Mouse (Mus musculus) liver, embryonic 12.5 days (tissue): ENCODE results near the gene Wnk4. TPM values are rescaled to one million over a fixed set of nuclear protein-coding genes. Genes with fewer than 3 reads are reported as not detected.

ENCODE experiments used
- ATAC-seq: fragments of 200-750 bp; cut with Nextera tagmentation; 2 replicates; pipeline ENCODE4 v1.8.0; 2017; ENCODE audit warnings: moderate number of reproducible peaks, mild to moderate bottlenecking, moderate library complexity
- H3K27ac ChIP-seq: fragments of 300-500 bp; sonication (generic); 2 replicates; pipeline ENCODE4 v1.5.1; 2016; ENCODE audit warnings: mild to moderate bottlenecking
- H3K27me3 ChIP-seq: fragments of 300-500 bp; sonication (generic); replicated peaks from 2 replicates; pipeline ENCODE4 v1.6.1; 2016; ENCODE audit warnings: mild to moderate bottlenecking, moderate library complexity
- H3K36me3 ChIP-seq: fragments of 300-500 bp; sonication (generic); 2 replicates; pipeline ENCODE4 v1.6.1; 2016; ENCODE audit warnings: mild to moderate bottlenecking, moderate library complexity
- H3K4me1 ChIP-seq: fragments of 300-500 bp; sonication (generic); 2 replicates; pipeline ENCODE4 v1.6.1; 2016
- H3K4me2 ChIP-seq: fragments of 300-500 bp; sonication (generic); 2 replicates; pipeline ENCODE4 v1.6.1; 2016; ENCODE audit warnings: mild to moderate bottlenecking, moderate library complexity
- H3K4me3 ChIP-seq: fragments of 300-500 bp; sonication (generic); 2 replicates; pipeline ENCODE4 v1.5.1; 2016; ENCODE audit warnings: mild to moderate bottlenecking, moderate library complexity
- H3K9ac ChIP-seq: fragments of 300-500 bp; sonication (generic); 2 replicates; pipeline ENCODE4 v1.6.1; 2016; ENCODE audit warnings: mild to moderate bottlenecking, moderate library complexity
- H3K9me3 ChIP-seq: fragments of 300-500 bp; sonication (generic); replicated peaks from 2 replicates; pipeline ENCODE4 v1.6.1; 2016; ENCODE audit warnings: mild to moderate bottlenecking, moderate library complexity
- WGBS: fragments of 180-500 bp; shearing (Covaris S2); methylation state at CpG from one replicate; pipeline ENCODE4 v1.1.7; 2016; ENCODE audit not compliant: insufficient replicate concordance; 5-methylcytosine and 5-hydroxymethylcytosine counted together
- polyA plus RNA-seq: library from polyadenylated mRNA; unstranded; fragments of >200 nt; fragmentation: Nextera tagmentation; extraction: Ambion mirVana; gene quantifications from 2 replicates; pipeline ENCODE4 v1.2.1, GENCODE M21; 2016

The Wnk4 gene
- polyA plus RNA-seq = 11.3 and 12.3 TPM in 2 replicates

DNA sequence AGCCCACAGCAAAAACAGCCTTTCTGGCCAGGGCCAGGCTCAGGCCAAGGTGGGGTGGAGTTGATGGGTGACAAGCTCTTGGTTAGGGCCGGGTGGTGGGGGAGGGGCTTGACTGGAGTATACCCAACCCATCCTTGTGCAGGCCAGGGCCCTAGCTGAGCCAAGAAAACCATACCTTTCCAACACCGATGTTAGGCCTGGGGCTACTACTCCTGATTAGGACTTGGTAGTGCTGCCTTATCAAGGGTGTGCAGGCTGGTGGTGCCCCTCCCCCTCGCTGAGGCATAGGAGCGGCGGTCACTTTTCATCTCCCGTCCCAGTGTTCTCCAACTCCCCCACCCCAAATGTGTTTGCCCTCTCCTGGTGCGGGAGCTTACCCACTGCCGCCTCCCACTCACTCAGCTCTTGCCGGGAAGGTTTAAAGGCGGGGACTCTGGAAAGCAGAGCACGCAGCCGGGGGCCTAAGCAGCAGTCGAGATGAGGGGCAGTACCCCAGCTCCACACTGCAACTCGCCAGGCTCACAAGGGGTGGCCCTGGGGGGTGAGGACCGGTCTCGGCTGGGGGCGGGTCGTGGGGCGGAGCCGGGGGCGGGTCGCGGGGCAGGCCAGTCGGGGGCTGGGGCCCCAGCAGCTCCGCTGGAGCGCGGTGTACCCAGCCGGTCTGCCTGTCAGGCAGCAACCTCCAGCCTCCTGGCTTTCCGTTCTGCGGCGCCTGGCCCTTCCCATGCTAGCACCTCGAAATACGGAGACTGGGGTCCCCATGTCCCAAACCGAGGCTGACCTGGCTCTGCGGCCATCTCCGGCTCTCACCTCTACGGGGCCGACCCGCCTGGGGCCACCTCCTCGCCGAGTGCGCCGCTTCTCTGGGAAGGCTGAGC is at the start of gene Wnk4:
TSS of gene Wnk4 (plus strand) at position 620 of the 878 bp plus-strand sequence.
- Histone ChIP-seq H3K4me3 (peak within 1 kb of the TSS; percentile 80), H3K27ac (peak within 1 kb of the TSS; percentile 99), H3K36me3 (peaks cover 40% of the 10 kb centered on the region), H3K4me1 (peaks cover 91% of the 10 kb centered on the region), H3K4me2 (peak within 1 kb of the TSS; percentile 95), H3K9me3 (no peaks in the 10 kb centered on the region), H3K9ac (peak within 1 kb of the TSS; percentile 93), H3K27me3 (peaks cover 37% of the 10 kb centered on the region)
- 2% methylated on average over 35 of the region's 43 CpGs for WGBS
- peak; percentile 93 for ATAC-seq

DNA sequence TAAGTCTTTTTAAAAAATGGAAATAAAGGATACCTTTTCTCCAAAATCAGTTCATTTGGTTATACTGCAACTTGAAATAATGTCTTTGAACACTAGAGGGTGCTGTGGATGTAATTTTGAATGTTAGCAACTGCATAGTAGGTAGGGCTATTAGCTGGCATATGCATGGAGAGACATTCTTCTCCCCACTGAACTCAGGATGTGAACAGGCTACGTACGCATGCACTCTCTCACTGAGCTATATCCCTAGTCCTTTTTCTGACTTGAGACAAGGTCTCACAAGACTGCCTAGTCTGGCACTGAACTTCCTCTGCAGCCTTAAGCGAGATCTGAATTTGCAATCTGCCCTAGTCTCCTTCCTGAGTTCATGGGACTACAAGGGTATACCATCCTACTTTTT is 48.4 kb upstream of the Wnk4 start:
- WGBS = 36% methylated on average over 3 of the region's 3 CpGs
- Histone ChIP-seq H3K9ac (no peak overlapping the region), H3K27ac (no peak overlapping the region), H3K9me3 (no peaks in the 10 kb centered on the region), H3K4me1 (no peaks in the 10 kb centered on the region), H3K4me2 (no peak overlapping the region), H3K4me3 (no peak overlapping the region), H3K27me3 (no peaks in the 10 kb centered on the region), H3K36me3 (peaks cover 79% of the 10 kb centered on the region)
- ATAC-seq = no peak

DNA sequence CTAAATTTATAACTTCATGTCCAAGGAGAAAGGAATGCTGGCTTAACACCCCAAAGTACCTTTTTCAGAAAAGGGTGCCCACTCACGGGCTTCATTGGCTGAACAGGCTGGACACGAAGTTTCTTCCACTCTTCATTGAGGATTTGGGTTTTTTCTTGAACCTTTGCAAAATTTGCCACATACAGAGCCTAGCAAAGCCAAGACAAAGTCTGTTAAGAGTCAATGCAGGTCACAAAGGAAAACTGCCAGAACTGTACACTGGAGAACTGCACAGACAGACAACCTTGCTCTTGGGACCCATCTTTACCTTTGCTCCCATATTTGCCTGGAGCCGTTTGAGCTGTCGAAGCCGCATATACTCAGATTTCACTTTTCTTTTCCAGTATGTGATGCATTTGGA is 43.4 kb upstream of the Wnk4 start:
- WGBS = 85% methylated on average over 5 of the region's 5 CpGs
- Histone ChIP-seq H3K4me2 (no peak overlapping the region), H3K36me3 (peaks cover 52% of the 10 kb centered on the region), H3K27me3 (no peaks in the 10 kb centered on the region), H3K9ac (no peak overlapping the region), H3K4me3 (no peak overlapping the region), H3K27ac (no peak overlapping the region), H3K9me3 (no peaks in the 10 kb centered on the region), H3K4me1 (peaks cover 5% of the 10 kb centered on the region)
- ATAC-seq = no peak

DNA sequence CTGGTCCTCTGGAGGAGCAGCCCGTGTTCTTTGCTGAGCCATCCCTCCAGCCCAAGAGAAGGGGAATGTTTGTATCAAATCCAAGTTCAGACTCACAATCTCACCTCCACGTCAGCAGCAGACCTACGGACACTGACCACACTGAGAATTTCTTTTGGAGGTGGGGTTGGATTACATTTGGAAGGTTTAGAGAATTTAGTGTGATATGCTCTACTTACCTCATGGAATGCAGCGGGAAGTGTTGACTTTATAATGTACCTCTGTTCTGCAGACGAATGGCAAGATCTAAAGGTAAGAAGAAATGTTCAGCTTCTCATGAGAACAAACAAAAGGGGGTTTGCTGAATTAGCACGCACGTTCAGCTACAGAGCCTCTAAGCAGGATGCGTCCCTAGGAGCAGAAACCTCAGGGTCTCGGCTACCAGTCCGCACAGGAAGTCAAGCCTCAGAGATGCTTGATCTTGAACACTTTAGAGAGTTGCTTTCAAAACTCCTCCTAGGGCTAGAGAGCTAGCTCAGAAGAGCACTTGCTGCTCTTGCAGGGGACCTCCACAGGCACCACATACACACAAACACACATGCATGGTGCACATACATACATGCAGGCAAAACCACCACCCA is 41.8 kb upstream of the Wnk4 start:
- no peak overlapping the region for H3K4me3 ChIP-seq
- ATAC-seq = no peak
- 56% methylated on average over 10 of the region's 10 CpGs for WGBS

DNA sequence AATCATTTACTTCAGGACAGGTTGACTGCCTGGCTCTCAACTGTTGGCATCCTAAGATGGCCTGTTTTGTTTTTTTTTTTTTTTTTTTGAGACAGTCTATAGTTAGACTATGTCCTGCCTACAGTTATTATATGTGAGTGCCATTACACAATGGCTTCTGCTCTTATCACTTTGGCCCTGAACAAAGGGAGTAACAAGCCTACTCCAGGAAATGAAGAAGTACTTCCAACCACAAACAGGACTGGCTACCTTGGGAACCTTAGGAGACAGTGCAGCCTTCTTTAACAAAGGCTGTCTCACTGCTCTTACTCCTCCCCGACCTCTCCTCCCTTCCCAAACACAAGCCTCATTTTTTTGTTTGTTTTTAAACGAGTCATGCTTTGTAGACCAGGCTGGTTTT is 39.5 kb upstream of the Wnk4 start:
- no peak overlapping the region for H3K27ac ChIP-seq
- no peak overlapping the region for H3K4me3 ChIP-seq
- ATAC-seq = no peak
- peaks cover 20% of the 10 kb centered on the region for H3K36me3 ChIP-seq
- H3K9ac ChIP-seq = no peak overlapping the region
- no peak overlapping the region for H3K4me2 ChIP-seq
- H3K9me3 ChIP-seq = no peaks in the 10 kb centered on the region
- 23% methylated on average over 2 of the region's 2 CpGs for WGBS
- peaks cover 24% of the 10 kb centered on the region for H3K4me1 ChIP-seq
- no peaks in the 10 kb centered on the region for H3K27me3 ChIP-seq

More for the DNA sequence above, 41.8 kb upstream of the Wnk4 start:
- Histone ChIP-seq H3K9me3 (no peaks in the 10 kb centered on the region), H3K9ac (no peak overlapping the region), H3K27ac (no peak overlapping the region), H3K4me1 (peaks cover 5% of the 10 kb centered on the region), H3K36me3 (peaks cover 40% of the 10 kb centered on the region), H3K27me3 (no peaks in the 10 kb centered on the region), H3K4me2 (no peak overlapping the region)

DNA sequence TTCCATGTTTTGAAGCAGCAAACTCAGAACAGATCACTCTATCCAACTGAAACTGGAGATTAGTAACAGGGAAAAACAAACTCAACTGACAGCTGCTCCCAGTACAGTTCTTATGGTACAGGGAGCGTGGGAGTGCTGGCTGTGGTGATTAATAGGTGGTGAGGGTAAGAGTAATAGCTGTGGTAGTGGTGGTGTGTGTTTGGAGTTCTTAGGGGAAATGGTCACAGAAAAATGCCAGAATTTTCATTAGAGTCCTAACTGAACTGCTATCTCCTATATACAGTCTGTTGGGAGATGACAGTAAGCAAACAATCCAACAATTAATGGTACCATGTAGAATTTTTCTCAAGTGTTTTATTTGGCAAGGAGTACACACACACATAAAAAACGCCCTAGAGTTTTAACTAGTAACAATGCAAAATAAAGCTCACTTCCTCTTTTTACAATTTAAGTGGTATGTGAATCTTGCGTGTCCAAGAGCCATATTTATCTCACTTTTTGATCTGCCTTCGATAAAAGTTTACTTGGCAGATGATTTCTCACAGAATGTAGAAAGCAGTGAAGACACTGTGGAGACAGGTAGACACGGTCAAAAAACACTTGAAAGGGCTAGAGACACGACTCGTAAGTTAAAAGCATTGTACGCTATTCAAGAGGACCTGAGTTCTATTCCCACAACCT is 38.9 kb upstream of the Wnk4 start:
- H3K27me3 ChIP-seq = no peaks in the 10 kb centered on the region
- WGBS = 59% methylated on average over 8 of the region's 8 CpGs
- H3K4me1 ChIP-seq = peaks cover 27% of the 10 kb centered on the region
- H3K36me3 ChIP-seq = peaks cover 15% of the 10 kb centered on the region
- ATAC-seq = no peak
- H3K4me2 ChIP-seq = no peak overlapping the region
- H3K9ac ChIP-seq = no peak overlapping the region
- H3K4me3 ChIP-seq = no peak overlapping the region
- H3K9me3 ChIP-seq = no peaks in the 10 kb centered on the region
- H3K27ac ChIP-seq = no peak overlapping the region

DNA sequence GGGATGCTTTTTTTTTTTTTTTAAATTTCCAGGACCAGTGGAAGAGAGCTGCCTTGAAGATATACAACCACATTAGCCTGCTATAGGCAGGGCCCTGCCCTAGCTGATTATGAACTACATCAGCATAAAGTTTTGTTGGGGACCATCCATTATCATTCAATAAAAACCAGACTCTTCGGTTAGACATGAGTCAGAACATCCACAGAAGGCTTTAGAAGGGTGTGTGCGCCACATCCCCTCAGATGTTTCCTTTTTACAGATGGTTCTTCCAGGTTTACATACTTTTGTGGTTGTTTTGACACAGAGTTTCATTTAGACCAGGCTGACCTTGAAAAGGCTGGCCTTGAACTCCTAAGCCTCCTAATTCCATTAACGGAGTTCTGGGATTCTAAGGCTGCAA is 36.0 kb upstream of the Wnk4 start:
- no peak for ATAC-seq
- no peaks in the 10 kb centered on the region for H3K36me3 ChIP-seq
- 0 out of 2 replicates have a peak overlapping the region, but pooled peaks have one; percentile 91 for H3K4me2 ChIP-seq
- peaks cover 30% of the 10 kb centered on the region for H3K4me1 ChIP-seq
- no peaks in the 10 kb centered on the region for H3K9me3 ChIP-seq
- WGBS = 75% methylated on average over 3 of the region's 3 CpGs
- H3K27me3 ChIP-seq = peaks cover 22% of the 10 kb centered on the region
- no peak overlapping the region for H3K9ac ChIP-seq
- H3K4me3 ChIP-seq = no peak overlapping the region
- H3K27ac ChIP-seq = no peak overlapping the region

DNA sequence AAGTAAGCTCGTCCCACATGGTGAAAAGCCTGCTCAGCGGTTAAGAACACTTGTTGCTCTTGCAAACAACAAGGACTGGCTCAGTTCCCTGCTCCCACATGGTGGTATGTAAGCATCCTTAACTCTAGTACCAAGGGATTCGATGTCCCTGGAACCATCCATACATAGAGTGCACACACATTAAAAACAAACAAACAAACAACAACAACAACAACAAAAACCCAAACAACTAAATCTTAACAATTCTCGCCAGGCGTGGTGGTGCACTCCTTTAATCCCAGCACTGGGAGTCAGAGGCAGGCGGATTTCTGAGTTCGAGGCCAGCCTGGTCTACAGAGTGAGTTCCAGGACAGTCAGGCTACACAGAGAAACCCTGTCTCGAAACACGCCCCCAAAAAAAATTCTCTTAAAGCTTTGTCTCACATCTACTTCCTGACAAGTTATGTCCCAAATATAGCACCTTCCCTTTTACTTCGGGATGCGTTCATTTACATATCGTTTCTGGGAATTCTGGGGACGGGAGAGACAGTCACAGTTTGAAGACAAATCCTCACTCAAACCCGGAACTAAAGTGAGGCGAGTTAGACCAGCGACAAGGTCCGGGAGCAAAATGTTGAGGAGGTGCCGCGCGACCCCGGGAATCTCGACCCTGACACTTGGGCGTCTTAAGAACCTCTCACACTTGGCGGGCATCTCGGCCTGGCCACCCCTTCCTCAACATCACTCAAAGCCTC is 34.9 kb upstream of the Wnk4 start:
- Histone ChIP-seq H3K9me3 (no peaks in the 10 kb centered on the region), H3K4me1 (peaks cover 31% of the 10 kb centered on the region), H3K4me2 (peak overlapping the region; percentile 91), H3K27ac (peak overlapping the region; percentile 83), H3K27me3 (peaks cover 34% of the 10 kb centered on the region), H3K36me3 (no peaks in the 10 kb centered on the region), H3K4me3 (peak overlapping the region; percentile 89), H3K9ac (peak overlapping the region; percentile 95)
- 16% methylated on average over 25 of the region's 25 CpGs for WGBS
- no peak for ATAC-seq

DNA sequence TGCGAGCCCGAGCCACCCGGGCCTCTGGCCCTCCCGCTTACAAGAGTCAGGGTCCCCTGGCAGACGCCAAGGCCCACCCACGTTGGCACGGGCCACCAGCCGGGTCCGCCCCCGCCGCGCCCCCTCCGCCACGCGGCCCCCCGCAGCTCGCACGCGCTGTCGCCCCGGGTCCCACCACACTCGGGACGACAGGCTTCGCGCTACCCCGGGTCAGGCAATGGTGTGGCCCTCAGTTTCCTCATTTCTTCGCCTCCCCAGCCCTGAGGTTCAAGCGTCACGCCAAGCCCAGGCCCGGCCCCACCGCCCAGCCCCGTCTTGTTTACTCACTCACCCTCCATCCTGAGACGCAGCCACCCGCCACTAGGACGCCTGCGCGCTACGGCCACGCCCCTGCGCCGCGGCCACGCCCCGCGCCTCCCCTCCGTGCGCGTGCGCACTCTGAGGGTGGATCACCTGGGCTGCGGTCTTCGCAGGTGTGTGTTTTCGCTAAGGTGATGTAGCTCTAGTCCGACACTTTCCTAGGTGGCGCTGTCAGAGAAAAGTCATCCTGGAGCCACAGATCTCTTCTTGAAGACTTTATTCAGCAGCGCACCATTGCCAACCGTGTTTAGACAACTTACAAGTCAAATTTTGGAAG is 34.2 kb upstream of the Wnk4 start, which contains the start of gene Ezh1:
TSS of gene Ezh1 (minus strand) at position 399 of the 637 bp plus-strand sequence.
- 2% methylated on average over 55 of the region's 56 CpGs for WGBS
- peak within 1 kb of the TSS; percentile 91 for H3K4me2 ChIP-seq
- H3K9me3 ChIP-seq = no peaks in the 10 kb centered on the region
- H3K4me3 ChIP-seq = peak within 1 kb of the TSS; percentile 89
- ATAC-seq = peak; percentile 95
- H3K27me3 ChIP-seq = peaks cover 41% of the 10 kb centered on the region
- no peaks in the 10 kb centered on the region for H3K36me3 ChIP-seq
- H3K9ac ChIP-seq = peak within 1 kb of the TSS; percentile 95
- peaks cover 34% of the 10 kb centered on the region for H3K4me1 ChIP-seq
- H3K27ac ChIP-seq = peak within 1 kb of the TSS; percentile 83

DNA sequence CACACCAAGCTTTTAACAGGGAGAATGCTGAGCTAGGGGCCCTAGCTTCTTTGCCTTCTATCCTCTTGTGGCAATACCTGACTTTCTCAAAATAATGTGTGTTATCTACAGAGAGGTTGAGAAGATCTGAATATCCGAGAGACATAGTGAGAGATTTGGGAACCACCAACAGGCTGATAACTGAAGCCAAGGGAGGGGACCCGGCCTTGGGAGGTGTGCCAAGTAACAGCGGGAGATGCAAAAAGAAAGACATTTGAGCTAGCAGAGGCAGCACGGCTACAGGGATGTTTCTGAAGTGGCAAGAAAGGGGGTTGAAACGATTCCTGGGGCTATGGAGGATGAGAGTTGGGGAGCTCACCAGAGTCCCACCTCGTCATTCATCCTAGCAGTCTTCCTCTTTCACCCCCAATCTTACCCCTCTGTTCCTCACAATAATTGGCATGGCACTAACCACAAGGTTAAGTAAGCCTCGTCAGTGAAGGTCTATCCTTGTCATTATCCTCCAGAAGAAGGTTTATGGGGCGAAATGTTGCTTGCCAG is 30.9 kb upstream of the Wnk4 start:
- Histone ChIP-seq H3K9me3 (no peaks in the 10 kb centered on the region), H3K4me1 (peaks cover 43% of the 10 kb centered on the region), H3K4me3 (no peak overlapping the region), H3K9ac (no peak overlapping the region), H3K27me3 (peaks cover 71% of the 10 kb centered on the region), H3K4me2 (no peak overlapping the region), H3K27ac (no peak overlapping the region), H3K36me3 (no peaks in the 10 kb centered on the region)
- 26% methylated on average over 8 of the region's 8 CpGs for WGBS
- no peak for ATAC-seq

DNA sequence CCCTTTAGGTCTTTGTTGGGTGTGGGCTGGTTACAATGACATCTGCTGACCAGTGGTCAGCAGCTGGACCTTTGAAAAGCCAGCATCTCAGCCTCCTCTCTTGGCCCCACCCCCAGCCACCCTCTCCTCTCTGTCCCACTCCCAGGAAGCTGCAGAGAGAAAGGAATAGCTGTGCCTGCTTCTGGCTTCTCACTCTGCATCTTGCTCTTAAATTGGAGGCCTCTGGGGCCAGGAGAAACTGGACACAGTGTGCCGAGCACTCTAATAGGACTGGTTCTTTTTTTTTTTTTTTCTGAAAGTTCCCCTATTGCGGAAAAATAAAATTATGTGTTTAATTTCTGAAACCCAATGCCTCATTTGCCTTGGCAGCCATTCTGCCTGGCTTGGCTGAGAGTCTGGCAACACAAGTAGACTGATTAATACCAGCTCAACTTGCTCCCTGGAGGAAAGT is 30.3 kb upstream of the Wnk4 start:
- H3K27me3 ChIP-seq = peaks cover 78% of the 10 kb centered on the region
- no peak overlapping the region for H3K4me3 ChIP-seq
- no peak overlapping the region for H3K9ac ChIP-seq
- peaks cover 36% of the 10 kb centered on the region for H3K4me1 ChIP-seq
- no peak for ATAC-seq
- H3K4me2 ChIP-seq = no peak overlapping the region
- no peaks in the 10 kb centered on the region for H3K36me3 ChIP-seq
- 23% methylated on average over 2 of the region's 2 CpGs for WGBS
- H3K9me3 ChIP-seq = no peaks in the 10 kb centered on the region
- 0 out of 2 replicates have a peak overlapping the region, but pooled peaks have one; percentile 64 for H3K27ac ChIP-seq
